Mouse (Mus musculus): ENCODE measurements around the gene Npas3.

GRCm38 (mm10) chr12:54099458-54099857, 851.0 kb downstream of the Npas3 start:
- TF ChIP-seq CTCF (IDR thresholded peaks at IDR 0.05; ENCODE audit: low read depth, low read length), result no peak
- TF ChIP-seq POLR2A (IDR thresholded peaks at IDR 0.05; ENCODE audit: insufficient read depth, low read length), result no peak
- TF ChIP-seq EP300 (IDR thresholded peaks at IDR 0.05; ENCODE audit: insufficient read depth, low read depth, low read length), result peak; percentile 61; the same call in 1 of the 2 replicates

All from ES-Bruce4 (cell line).